Mouse (Mus musculus) CH12.LX (cell line): Measurements from ENCODE around the gene Nr1i3. TPM values are rescaled to one million over a fixed set of nuclear protein-coding genes. Genes with fewer than 3 reads are reported as not detected.

Experiments used
- DNase-seq: peaks from one replicate; pipeline ENCODE4 v3.0.0-alpha.2; 2013; ENCODE audit errors: extremely low read depth
- H3K27ac ChIP-seq: 2 replicates; pipeline ENCODE4 v1.5.1; 2012; ENCODE audit warnings: low read depth, mild to moderate bottlenecking, control low read depth, moderate library complexity; ENCODE audit not compliant: insufficient read depth
- H3K27me3 ChIP-seq: replicated peaks from 2 replicates; pipeline ENCODE3; 2012; ENCODE audit warnings: inconsistent platforms
- H3K36me3 ChIP-seq, 2 experiments: replicated peaks in 1 of 2; 2 replicates each; pipeline versions ENCODE3 to v1.6.1; 2012; ENCODE audit warnings: inconsistent platforms in 1 of 2, low read length in 1 of 2, mild to moderate bottlenecking in 1 of 2, mixed read lengths in 1 of 2, moderate library complexity in 1 of 2; ENCODE audit not compliant: control insufficient read depth in 1 of 2, insufficient read depth in 1 of 2
- H3K4me1 ChIP-seq, 2 experiments: 2 replicates each; pipeline ENCODE4 v1.6.1; 2012; ENCODE audit warnings: inconsistent platforms in 1 of 2, moderate library complexity in 1 of 2; ENCODE audit not compliant: insufficient read depth in 2 of 2, control insufficient read depth in 1 of 2
- H3K4me2 ChIP-seq: 2 replicates; pipeline ENCODE4 v1.6.1; 2012; ENCODE audit warnings: low read depth, mild to moderate bottlenecking, control low read depth; ENCODE audit not compliant: poor library complexity, insufficient read depth, severe bottlenecking
- H3K4me3 ChIP-seq, 3 experiments: fragments of 150-350 bp in 1 of 3; sonication (generic) in 1 of 3; replicated peaks in 1 of 3; 2 replicates each; pipeline versions ENCODE3 to v1.5.1; 2011 to 2012; ENCODE audit warnings: low read depth in 2 of 3, low read length in 2 of 3, mild to moderate bottlenecking in 2 of 3, moderate library complexity in 2 of 3, control low read depth in 1 of 3, improper control_type of control experiment in 1 of 3, inconsistent platforms in 1 of 3, mixed read lengths in 1 of 3; ENCODE audit not compliant: poor library complexity in 1 of 3
- H3K79me2 ChIP-seq: replicated peaks from 2 replicates; pipeline ENCODE4 v1.6.1; 2012; ENCODE audit warnings: mild to moderate bottlenecking, moderate library complexity; ENCODE audit not compliant: control insufficient read depth, poor library complexity, insufficient read depth, severe bottlenecking; ENCODE audit errors: extremely low read depth
- H3K9ac ChIP-seq: 2 replicates; pipeline ENCODE4 v1.6.1; 2012; ENCODE audit warnings: low read depth, mild to moderate bottlenecking, control low read depth, moderate library complexity; ENCODE audit not compliant: insufficient read depth
- H3K9me3 ChIP-seq: replicated peaks from 2 replicates; pipeline ENCODE3; 2012; ENCODE audit warnings: low read length, inconsistent platforms, mixed read lengths
- ELF1 ChIP-seq: IDR thresholded peaks from 2 replicates; pipeline ENCODE4 v1.6.1; 2014; ENCODE audit warnings: low read depth, mild to moderate bottlenecking, inconsistent platforms, low read length, improper control_type of control experiment
- NELFE ChIP-seq: IDR thresholded peaks from 2 replicates; pipeline ENCODE4 v1.6.1; 2011; ENCODE audit warnings: low read depth, low read length, improper control_type of control experiment
- NRF1 ChIP-seq: IDR thresholded peaks from 2 replicates; pipeline ENCODE4 v1.6.1; 2014; ENCODE audit warnings: low read depth, mild to moderate bottlenecking, inconsistent platforms, low read length, improper control_type of control experiment, moderate library complexity
- POLR2A ChIP-seq: IDR thresholded peaks from 2 replicates; pipeline ENCODE4 v1.6.1; 2011; ENCODE audit warnings: low read depth, mild to moderate bottlenecking, improper control_type of control experiment, low read length
- SIN3A ChIP-seq: IDR thresholded peaks from 2 replicates; pipeline ENCODE4 v1.6.1; 2012; ENCODE audit warnings: low read length, improper control_type of control experiment, inconsistent platforms
- TCF12 ChIP-seq: IDR thresholded peaks from 2 replicates; pipeline ENCODE4 v1.6.1; 2014; ENCODE audit warnings: low read depth, mild to moderate bottlenecking, inconsistent platforms, low read length, improper control_type of control experiment
- ZKSCAN1 ChIP-seq: IDR thresholded peaks from 2 replicates; pipeline ENCODE4 v1.6.1; 2012; ENCODE audit warnings: low read depth, inconsistent platforms, low read length, improper control_type of control experiment, borderline replicate concordance
- ZNF384 ChIP-seq: IDR thresholded peaks from 2 replicates; pipeline ENCODE4 v1.6.1; 2012; ENCODE audit warnings: low read depth, low read length, improper control_type of control experiment, inconsistent platforms
- dilution Hi-C: fragments of 300-500 bp; cut with MboI; formaldehyde crosslinking; loops from 2 replicates; pipeline ENCODE4 v1.14.3; 2020; ENCODE audit warnings: low sequenced_read_pairs; ENCODE audit not compliant: extremely low pct_unique_long_range_greater_than_20kb, extremely low pct_ligation_motif_present
- in situ Hi-C: fragments of 300-500 bp; cut with MboI; formaldehyde crosslinking; loops from 3 replicates; pipeline ENCODE4 v1.14.3; 2019; ENCODE audit warnings: low sequenced_read_pairs, low pct_ligation_motif_present, low pct_unique_long_range_greater_than_20kb, mixed read lengths
- polyA plus RNA-seq: library from polyadenylated mRNA; unstranded; fragments of >175 nt; gene quantifications from 2 replicates; pipeline ENCODE4 v1.2.1, GENCODE M21; 2012; ENCODE audit warnings: low read depth; ENCODE audit not compliant: insufficient read length
- total RNA-seq, 2 experiments: library from RNA; depleted of rRNA; stranded (reverse); fragments of 300-350 nt in 1 of 2; fragments of >200 nt in 1 of 2; gene quantifications; 2 replicates each; pipeline ENCODE4 v1.2.3; 2012 to 2014

Nr1i3 gene
- total and polyA plus RNA-seq, 3 experiments = 0.23 to 1.2 TPM; not detected in 1

GRCm38 (mm10) chr1:171232348-171232747 lies 18.6 kb downstream of the Nr1i3 start:
- TF ChIP-seq POLR2A = no peak
- peaks cover 11 to 62% of the 10 kb centered on the region in 2 experiments for H3K4me1 ChIP-seq
- in situ Hi-C loops (no loop called here), dilution Hi-C loops (no loop called here)
- no peaks in the 10 kb centered on the region for H3K27me3 ChIP-seq
- no peak overlapping the region for H3K9ac ChIP-seq
- peaks cover 33 to 46% of the 10 kb centered on the region in 2 experiments for H3K36me3 ChIP-seq
- H3K9me3 ChIP-seq = no peaks in the 10 kb centered on the region
- no peaks in the 10 kb centered on the region for H3K79me2 ChIP-seq
- DNase-seq = no peak
- peak overlapping the region in 1 of 3 experiments; percentile 43 for H3K4me3 ChIP-seq
- 0 out of 2 replicates have a peak overlapping the region, but pooled peaks have one; percentile 7 for H3K4me2 ChIP-seq
- H3K27ac ChIP-seq = peak overlapping the region; percentile 26; the same call in 1 of the 2 replicates

- TF ChIP-seq TCF12 (0 out of 2 replicates have a peak, but pooled peaks have one; percentile 13), SIN3A (no peak)
- TF ChIP-seq, all 38 proteins: peak for 1
- Histone ChIP-seq H3K9ac (no peak overlapping the region), H3K9me3 (no peaks in the 10 kb centered on the region), H3K27ac (no peak overlapping the region), H3K79me2 (no peaks in the 10 kb centered on the region), H3K4me3 (peak overlapping the region; percentile 26 to 49 (median 43)), H3K36me3 (peaks cover 40 to 53% of the 10 kb centered on the region in 2 experiments), H3K27me3 (no peaks in the 10 kb centered on the region), H3K4me2 (no peak overlapping the region), H3K4me1 (peaks cover 11 to 62% of the 10 kb centered on the region in 2 experiments)
- in situ Hi-C loops (no loop called here), dilution Hi-C loops (no loop called here)
- DNase-seq = no peak
Observed at GRCm38 (mm10) chr1:171232800-171233730, 19.3 kb downstream of the Nr1i3 start.

GRCm38 (mm10) chr1:171234126-171234525 lies 20.4 kb downstream of the Nr1i3 start, which contains the start of gene Fcer1g:
Fcer1g (minus strand) TSS chr1:171234365.
- H3K4me1 ChIP-seq = peaks cover 11 to 57% of the 10 kb centered on the region in 2 experiments
- H3K79me2 ChIP-seq = no peaks in the 10 kb centered on the region
- dilution Hi-C loops = no loop called here
- in situ Hi-C loops = no loop called here
- no peak within 1 kb of the TSS for H3K4me2 ChIP-seq
- no peak within 1 kb of the TSS for H3K9ac ChIP-seq
- H3K27ac ChIP-seq = no peak within 1 kb of the TSS
- H3K36me3 ChIP-seq = peaks cover 50 to 61% of the 10 kb centered on the region in 2 experiments
- peak; percentile 31 for DNase-seq
- no peaks in the 10 kb centered on the region for H3K9me3 ChIP-seq
- peak within 1 kb of the TSS; percentile 41 to 49 (median 43) for H3K4me3 ChIP-seq
- peak; percentile 47 for TF ChIP-seq ELF1
- 0 out of 2 replicates have a peak, but pooled peaks have one; percentile 7 for TF ChIP-seq NELFE
- TF ChIP-seq ZNF384 = no peak
- TF ChIP-seq NRF1 = peak; percentile 69
- no peak for TF ChIP-seq ZKSCAN1
- no peaks in the 10 kb centered on the region for H3K27me3 ChIP-seq
